Mouse (Mus musculus): ENCODE results near the gene Tcl1b2.
"Not testable (repeated sequence)": the region's sequence is repeated elsewhere in the genome, so short reads cannot be mapped to it uniquely, and the experiment has no call there.

Gene Tcl1b2

DNA sequence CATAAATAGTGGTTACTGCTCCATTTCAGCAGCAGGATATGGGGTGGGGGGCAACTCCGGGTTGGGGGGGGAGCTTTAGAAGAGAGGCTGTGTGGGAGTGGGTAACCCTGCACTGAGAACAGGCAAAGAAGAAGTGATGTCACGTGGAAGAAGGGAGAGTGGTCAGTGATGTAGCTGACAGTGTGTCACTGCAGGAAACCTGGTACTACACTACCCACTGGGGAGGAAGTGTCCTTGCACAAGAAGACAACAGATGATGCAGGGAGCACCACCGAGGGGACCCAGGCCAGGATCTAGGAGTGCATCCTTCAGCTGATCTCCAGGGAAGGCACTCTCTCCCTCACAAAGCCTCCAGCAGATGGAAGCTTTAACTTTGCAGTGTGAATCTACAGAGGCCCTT, 20.9 kb downstream of the Tcl1b2 start:
- intact Hi-C loops (cut with DNase I): no loop called here

DNA sequence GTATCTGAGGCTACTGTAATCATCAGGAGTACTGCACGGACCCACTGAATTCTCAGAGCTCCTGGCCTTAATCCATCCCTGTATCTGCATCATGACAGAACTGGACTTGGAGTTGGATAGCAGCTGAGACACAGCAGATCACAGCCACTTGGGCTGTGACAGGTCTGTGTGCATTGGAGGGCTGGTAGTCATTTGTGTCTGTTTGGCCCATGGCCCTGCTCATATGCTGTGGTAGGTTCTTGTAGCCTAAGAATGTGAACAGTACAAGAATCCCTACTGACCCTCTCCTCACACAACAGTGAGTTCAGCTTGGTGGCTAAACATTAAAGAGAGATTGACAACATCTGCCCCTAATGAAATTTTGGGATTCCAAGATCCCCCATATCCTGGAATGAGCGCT, 27.6 kb downstream of the Tcl1b2 start:
- intact Hi-C loops (cut with DNase I): loop anchor here (10.0 kb wide), 1 partner anchor 119 kb away; no protein-coding TSS in a partner anchor

DNA sequence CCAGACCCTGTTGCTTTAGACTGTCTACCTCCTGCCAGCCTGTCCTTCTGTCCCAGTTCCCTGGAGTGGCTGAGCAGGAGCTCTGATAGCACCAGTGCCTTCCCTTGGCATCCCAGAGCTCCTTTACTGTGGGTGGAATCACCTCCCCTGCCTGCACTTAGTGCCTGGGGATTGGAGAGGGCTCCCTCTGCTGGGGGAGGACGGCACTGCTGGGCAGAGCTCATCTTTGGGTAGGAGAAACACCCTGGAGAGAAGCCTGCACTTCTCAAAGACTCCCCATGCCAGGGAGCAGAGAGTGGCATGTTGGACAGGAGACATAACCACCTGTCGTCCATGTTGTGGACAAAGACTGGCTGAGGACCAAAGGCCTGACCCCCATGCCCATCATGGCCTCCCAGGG, 28.5 kb downstream of the Tcl1b2 start:
- intact Hi-C loops (cut with DNase I): loop anchor here (10.0 kb wide), 1 partner anchor 120 kb away; no protein-coding TSS in a partner anchor

DNA sequence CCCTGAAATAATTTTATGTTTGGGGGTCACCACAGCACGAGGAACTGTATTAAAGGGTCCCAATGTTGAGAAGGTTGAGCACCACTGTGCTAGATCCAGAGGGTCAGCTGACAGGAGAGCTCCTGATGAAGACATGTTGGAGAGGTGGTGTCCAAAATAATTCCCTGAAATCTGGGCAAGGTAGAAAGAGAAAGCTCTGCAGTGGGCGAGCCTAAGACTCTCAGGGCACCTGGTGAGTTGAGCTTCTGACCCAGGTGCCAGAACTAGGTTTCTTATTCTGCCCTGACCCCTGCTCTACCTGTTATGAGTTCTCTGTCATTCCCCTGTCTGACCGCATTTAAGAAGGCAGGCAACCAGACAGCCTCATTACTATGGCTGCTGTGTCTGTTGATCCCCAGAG, 30.2 kb downstream of the Tcl1b2 start, which contains the start of gene Tcl1b5:
Gene Tcl1b5 (plus strand): TSS at position 301 of the 400 bp plus-strand sequence.
- intact Hi-C loops (cut with DNase I): loop anchor here (10.0 kb wide), 1 partner anchor 121 kb away; no protein-coding TSS in a partner anchor

DNA sequence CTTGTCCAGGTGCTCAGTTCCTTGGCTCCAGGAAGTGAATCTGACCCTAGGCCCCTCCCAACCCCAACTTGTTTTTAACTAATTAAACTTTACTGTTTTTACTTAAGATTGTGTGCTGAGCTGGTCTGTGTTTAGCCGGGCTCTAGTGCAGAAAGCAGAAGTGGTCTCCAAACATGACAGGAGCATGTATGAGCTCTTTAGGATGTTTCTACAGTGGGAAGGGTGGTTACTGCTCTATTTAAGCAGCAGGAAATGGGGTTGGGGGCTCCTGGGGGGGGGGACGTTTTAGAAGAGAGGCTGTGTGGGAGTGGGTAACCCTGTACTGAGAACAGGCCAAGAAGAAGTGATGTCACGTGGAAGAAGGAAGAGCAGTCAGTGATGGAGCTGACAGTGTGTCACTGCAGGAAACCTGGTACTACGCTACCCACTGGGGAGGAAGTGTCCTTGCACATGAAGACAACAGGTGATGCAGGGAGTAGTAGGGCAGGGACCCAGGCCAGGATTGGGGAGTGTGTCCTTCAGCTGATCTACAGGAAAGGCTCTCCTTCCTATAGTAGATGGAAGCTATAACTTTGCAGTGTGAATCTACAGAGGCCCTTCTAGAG, 35.3 kb downstream of the Tcl1b2 start:
- intact Hi-C loops (cut with DNase I): not testable (repeated sequence)

DNA sequence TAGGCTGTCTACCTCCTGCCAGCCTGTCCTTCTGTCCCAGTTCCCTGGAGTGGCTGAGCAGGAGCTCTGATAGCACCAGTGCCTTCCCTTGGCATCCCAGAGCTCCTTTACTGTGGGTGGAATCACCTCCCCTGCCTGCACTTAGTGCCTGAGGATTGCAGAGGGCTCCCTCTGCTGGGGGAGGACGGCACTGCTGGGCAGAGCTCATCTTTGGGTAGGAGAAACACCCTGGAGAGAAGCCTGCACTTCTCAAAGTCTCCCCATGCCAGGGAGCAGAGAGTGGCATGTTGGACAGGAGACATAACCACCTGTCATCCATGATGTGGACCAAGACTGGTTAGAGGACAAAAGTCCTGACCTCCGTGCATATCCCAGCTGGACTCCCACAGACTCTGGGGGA, 43.2 kb downstream of the Tcl1b2 start:
- intact Hi-C loops (cut with DNase I): not testable (repeated sequence)

DNA sequence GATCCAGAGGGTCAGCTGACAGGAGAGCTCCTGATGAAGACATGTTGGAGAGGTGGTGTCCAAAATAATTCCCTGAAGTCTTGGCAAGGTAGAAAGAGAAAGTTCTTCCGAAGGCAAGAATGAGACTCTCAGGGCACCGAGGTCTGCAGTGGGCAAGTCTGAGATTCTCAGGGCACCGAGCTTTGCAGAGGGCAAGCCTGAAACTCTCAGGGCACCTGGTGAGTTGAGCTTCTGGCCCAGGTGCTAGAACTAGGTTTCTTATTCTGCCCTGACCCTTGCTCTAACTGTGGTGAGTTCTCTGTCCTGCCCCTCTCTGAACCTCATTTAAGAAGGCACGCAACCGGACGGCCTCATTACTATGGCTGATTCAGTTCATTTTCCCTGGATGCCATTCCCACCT, 44.9 kb downstream of the Tcl1b2 start, which contains the start of gene Tcl1b3:
Gene Tcl1b3 (plus strand): TSS at position 301 of the 400 bp plus-strand sequence.
- intact Hi-C loops (cut with DNase I): not testable (repeated sequence)

DNA sequence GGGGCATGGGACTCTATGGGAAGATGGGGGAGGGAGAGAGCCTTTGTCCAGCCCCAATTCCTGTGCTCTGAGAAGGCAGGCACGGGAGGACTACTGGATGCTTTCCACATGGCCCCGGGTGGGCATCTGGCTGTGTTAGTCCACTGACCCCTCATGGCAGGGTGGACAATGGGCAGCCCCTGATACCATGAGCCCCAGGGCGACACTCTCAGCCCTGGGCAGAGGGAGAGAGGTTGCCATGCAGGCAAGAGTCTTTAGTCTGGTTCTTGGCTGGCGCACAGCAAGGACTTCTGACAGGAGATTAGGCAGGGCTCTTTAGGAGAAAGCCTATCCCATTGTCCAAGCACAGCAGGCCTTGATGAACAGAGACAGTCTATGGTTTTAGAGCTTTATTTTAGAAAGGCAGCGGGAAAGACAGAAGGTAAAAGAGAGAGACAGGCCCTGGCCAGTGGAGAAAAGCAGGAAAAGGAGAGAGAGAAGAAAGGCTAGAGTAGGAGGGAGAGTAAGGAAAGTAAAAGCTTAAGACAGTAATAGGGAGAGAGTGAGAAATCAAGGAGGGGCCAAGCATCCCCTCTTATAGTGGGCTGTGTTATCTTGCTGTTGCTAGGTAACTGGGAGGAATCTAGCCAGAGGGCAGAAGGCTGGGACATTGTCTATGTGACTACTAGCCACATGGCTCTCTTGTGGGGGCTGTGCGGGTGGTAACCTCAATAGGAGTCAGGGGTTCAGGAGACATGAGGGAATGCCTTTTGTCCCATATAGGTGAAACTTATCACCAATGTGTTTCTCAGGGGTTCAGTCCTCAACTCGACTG, 54.1 kb downstream of the Tcl1b2 start:
- intact Hi-C loops (cut with DNase I): not testable (repeated sequence)

DNA sequence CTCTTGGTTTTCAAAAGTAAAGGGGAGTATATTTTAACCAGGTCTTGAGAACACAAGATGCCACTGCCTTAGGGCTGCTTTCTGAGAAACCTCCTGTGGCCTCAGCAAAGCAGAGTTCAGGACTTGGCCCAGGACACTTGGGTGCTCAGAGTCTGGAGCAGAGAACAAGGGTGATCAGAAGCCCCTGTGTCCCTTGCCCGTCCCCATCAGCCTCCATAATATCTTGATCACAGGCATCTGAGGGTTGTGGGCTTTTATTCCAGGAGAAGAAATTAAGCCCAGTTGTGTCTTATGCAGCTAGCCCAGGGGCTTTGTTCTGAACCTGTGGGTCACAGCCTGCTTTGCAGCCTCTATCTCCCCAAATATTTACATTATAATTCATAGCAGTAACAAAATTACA, 55.8 kb downstream of the Tcl1b2 start, which contains the start of gene Tcl1b4:
Gene Tcl1b4 (plus strand): TSS at position 301 of the 400 bp plus-strand sequence.
- intact Hi-C loops (cut with DNase I): not testable (repeated sequence)

Data from adrenal gland (tissue).